Mouse (Mus musculus): ENCODE measurements around the gene Usp18.

- TF ChIP-seq CTCF (IDR thresholded peaks at IDR 0.05; ENCODE audit: low read depth, low read length) = no peak
- TF ChIP-seq POLR2A (IDR thresholded peaks at IDR 0.05; ENCODE audit: borderline replicate concordance, low read depth, low read length) = no peak
Measured at GRCm38 (mm10) chr6:121197807-121198365, 47.8 kb upstream of the Usp18 start.

Data from bone marrow macrophage, adult 2 months (primary cell).